Mouse (Mus musculus) midbrain, embryonic 11.5 days (tissue): ENCODE results near the gene Ghrh. TPM values are rescaled to one million over a fixed set of nuclear protein-coding genes. Genes with fewer than 3 reads are reported as not detected.

ENCODE experiments used
- ATAC-seq: fragments of 200-750 bp; cut with Nextera tagmentation; 2 replicates; pipeline ENCODE4 v1.8.0; 2017; ENCODE audit warnings: moderate TSS enrichment, moderate library complexity; ENCODE audit not compliant: low FRiP score
- DNase-seq: peaks from one replicate; pipeline ENCODE4 v3.0.0; 2015; ENCODE audit warnings: low spot score; ENCODE audit errors: missing footprints
- H3K27ac ChIP-seq: fragments of 300-500 bp; sonication (generic); 2 replicates; pipeline ENCODE4 v1.5.1; 2014; ENCODE audit warnings: low read depth, low read length
- H3K27me3 ChIP-seq: fragments of 300-500 bp; sonication (generic); 2 replicates; pipeline ENCODE4 v1.6.1; 2014; ENCODE audit warnings: mild to moderate bottlenecking, low read length, moderate library complexity, mixed read lengths; ENCODE audit not compliant: control insufficient read depth, insufficient read depth
- H3K36me3 ChIP-seq: fragments of 300-500 bp; sonication (generic); 2 replicates; pipeline ENCODE4 v1.6.1; 2014; ENCODE audit warnings: mild to moderate bottlenecking, low read length, moderate library complexity, mixed read lengths; ENCODE audit not compliant: control insufficient read depth, insufficient read depth
- H3K4me1 ChIP-seq: fragments of 300-500 bp; sonication (generic); 2 replicates; pipeline ENCODE4 v1.6.1; 2014; ENCODE audit warnings: low read length; ENCODE audit not compliant: control insufficient read depth, insufficient read depth
- H3K4me2 ChIP-seq: fragments of 300-500 bp; sonication (generic); 2 replicates; pipeline ENCODE4 v1.6.1; 2014; ENCODE audit warnings: mild to moderate bottlenecking, moderate library complexity
- H3K4me3 ChIP-seq: fragments of 300-500 bp; sonication (generic); 2 replicates; pipeline ENCODE4 v1.5.1; 2014; ENCODE audit warnings: low read depth, low read length
- H3K9ac ChIP-seq: fragments of 300-500 bp; sonication (generic); 2 replicates; pipeline ENCODE4 v1.6.1; 2014; ENCODE audit warnings: low read length
- H3K9me3 ChIP-seq: fragments of 300-500 bp; sonication (generic); 2 replicates; pipeline ENCODE4 v1.6.1; 2016; ENCODE audit warnings: low read length; ENCODE audit not compliant: control insufficient read depth
- WGBS: fragments of 180-500 bp; shearing (Covaris S2); extraction: QIAGEN DNeasy Blood & Tissue Kit; methylation state at CpG from one replicate; pipeline ENCODE4 v1.1.7; 2014; 5-methylcytosine and 5-hydroxymethylcytosine counted together
- polyA plus RNA-seq: library from polyadenylated mRNA; unstranded; fragments of >200 nt; fragmentation: Nextera tagmentation; extraction: Ambion mirVana; gene quantifications from 2 replicates; pipeline ENCODE4 v1.2.1, GENCODE M21; 2014

Ghrh gene
- polyA plus RNA-seq, 1 experiment from 2014 or later = 1.6 TPM

GRCm38 (mm10) chr2:157316358-157316933, 30.9 kb downstream of the Ghrh start:
- Histone ChIP-seq H3K9ac (no peak overlapping the region), H3K4me3 (no peak overlapping the region), H3K9me3 (no peaks in the 10 kb centered on the region), H3K27ac (no peak overlapping the region), H3K36me3 (peaks cover 46% of the 10 kb centered on the region), H3K4me2 (no peak overlapping the region), H3K27me3 (no peaks in the 10 kb centered on the region), H3K4me1 (no peaks in the 10 kb centered on the region)
- no peak for DNase-seq
- no peak for ATAC-seq
- WGBS = 89% methylated on average over 14 of the region's 14 CpGs

- Histone ChIP-seq H3K27me3 (no peaks in the 10 kb centered on the region), H3K4me1 (no peaks in the 10 kb centered on the region), H3K36me3 (peaks cover 45% of the 10 kb centered on the region), H3K27ac (no peak overlapping the region), H3K4me3 (no peak overlapping the region), H3K9ac (no peak overlapping the region), H3K4me2 (no peak overlapping the region), H3K9me3 (no peaks in the 10 kb centered on the region)
- ATAC-seq (no peak), DNase-seq (no peak)
- 91% methylated on average over 6 of the region's 6 CpGs for WGBS
Measured at GRCm38 (mm10) chr2:157315486-157315885, 31.8 kb downstream of the Ghrh start.

GRCm38 (mm10) chr2:157314310-157314709, 33.0 kb downstream of the Ghrh start:
- Histone ChIP-seq H3K4me2 (no peak overlapping the region), H3K4me1 (no peaks in the 10 kb centered on the region), H3K4me3 (no peak overlapping the region), H3K27ac (no peak overlapping the region), H3K36me3 (peaks cover 45% of the 10 kb centered on the region), H3K27me3 (no peaks in the 10 kb centered on the region), H3K9ac (no peak overlapping the region), H3K9me3 (no peaks in the 10 kb centered on the region)
- ATAC-seq = no peak
- 87% methylated on average over 7 of the region's 7 CpGs for WGBS
- no peak for DNase-seq

- DNase-seq = no peak
- Histone ChIP-seq H3K9ac (no peak overlapping the region), H3K27me3 (no peaks in the 10 kb centered on the region), H3K9me3 (no peaks in the 10 kb centered on the region), H3K4me2 (no peak overlapping the region), H3K4me1 (no peaks in the 10 kb centered on the region), H3K36me3 (peaks cover 49% of the 10 kb centered on the region), H3K27ac (no peak overlapping the region), H3K4me3 (no peak overlapping the region)
- WGBS = 89% methylated on average over 3 of the region's 3 CpGs
- ATAC-seq = no peak
Measured at GRCm38 (mm10) chr2:157313718-157314117, 33.6 kb downstream of the Ghrh start.

DNA sequence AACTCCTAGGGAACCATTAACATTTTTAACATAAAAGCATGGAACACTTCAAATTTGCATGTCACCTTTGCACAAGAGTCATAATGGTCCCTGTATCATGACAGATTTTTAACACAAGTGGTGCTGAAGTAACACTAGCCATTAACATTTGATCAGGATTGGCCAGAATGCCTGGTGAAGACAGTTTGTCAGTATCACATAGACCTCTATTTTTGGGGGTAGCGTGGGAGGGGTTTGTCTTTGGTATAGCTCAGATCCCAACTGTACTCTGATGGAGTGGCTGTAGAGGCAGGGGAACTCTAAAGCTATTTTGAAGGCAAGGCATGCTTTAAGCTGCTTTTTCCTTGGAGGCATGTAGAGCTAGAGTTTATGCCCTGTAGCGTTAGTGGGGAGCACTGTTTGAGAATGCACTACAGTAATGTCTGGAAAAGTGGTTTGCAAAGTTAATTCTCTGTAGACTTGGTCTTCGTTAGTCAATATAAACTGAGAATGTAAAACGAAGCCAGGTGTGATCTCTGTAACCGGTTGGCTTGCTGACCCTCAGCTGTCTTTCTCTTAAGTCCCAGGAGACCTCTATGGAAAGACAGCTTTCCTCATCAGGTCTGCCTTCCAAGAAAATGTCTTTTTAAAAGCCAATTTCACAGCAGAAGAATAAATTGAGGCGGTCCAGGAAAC, 36.2 kb downstream of the Ghrh start:
- Histone ChIP-seq H3K27ac (no peak overlapping the region), H3K36me3 (peaks cover 33% of the 10 kb centered on the region)

DNA sequence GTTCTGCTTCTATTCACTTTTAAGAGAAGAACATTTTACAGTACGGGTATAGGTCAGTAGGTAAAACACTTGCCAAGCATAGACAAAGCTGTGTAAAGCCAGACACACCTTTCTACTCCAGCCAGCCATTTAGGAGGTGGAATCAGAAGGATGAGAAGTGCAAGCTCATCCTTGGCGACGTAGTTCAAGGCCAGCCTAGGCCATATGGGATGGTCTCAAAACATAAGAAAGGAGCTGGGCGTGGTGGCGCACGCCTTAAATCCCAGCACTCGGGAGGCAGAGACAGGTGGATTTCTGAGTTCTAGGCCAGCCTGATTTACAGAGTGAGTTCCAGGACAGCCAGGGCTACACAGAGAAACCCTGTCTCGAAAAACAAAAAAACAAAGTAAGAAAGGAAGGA, 37.7 kb downstream of the Ghrh start:
- 95% methylated on average over 8 of the region's 8 CpGs for WGBS
- Histone ChIP-seq H3K9ac (no peak overlapping the region), H3K36me3 (peaks cover 24% of the 10 kb centered on the region), H3K4me3 (no peak overlapping the region), H3K4me2 (no peak overlapping the region), H3K9me3 (no peaks in the 10 kb centered on the region), H3K4me1 (no peaks in the 10 kb centered on the region), H3K27ac (no peak overlapping the region), H3K27me3 (no peaks in the 10 kb centered on the region)
- DNase-seq = no peak
- no peak for ATAC-seq

More for the DNA sequence above, 36.2 kb downstream of the Ghrh start:
- Histone ChIP-seq H3K27me3 (no peaks in the 10 kb centered on the region), H3K4me3 (no peak overlapping the region), H3K9ac (no peak overlapping the region), H3K9me3 (no peaks in the 10 kb centered on the region), H3K4me2 (no peak overlapping the region), H3K4me1 (no peaks in the 10 kb centered on the region)
- 96% methylated on average over 6 of the region's 6 CpGs for WGBS
- DNase-seq (no peak), ATAC-seq (no peak)

GRCm38 (mm10) chr2:157308273-157308917, 38.9 kb downstream of the Ghrh start:
- whole genome bisulfite sequencing = 97% methylated on average over 2 of the region's 2 CpGs
- ATAC-seq (no peak), DNase-seq (no peak)
- Histone ChIP-seq H3K4me3 (no peak overlapping the region), H3K9ac (no peak overlapping the region), H3K36me3 (peaks cover 25% of the 10 kb centered on the region), H3K27ac (no peak overlapping the region), H3K27me3 (no peaks in the 10 kb centered on the region), H3K4me1 (no peaks in the 10 kb centered on the region), H3K4me2 (no peak overlapping the region), H3K9me3 (no peaks in the 10 kb centered on the region)

DNA sequence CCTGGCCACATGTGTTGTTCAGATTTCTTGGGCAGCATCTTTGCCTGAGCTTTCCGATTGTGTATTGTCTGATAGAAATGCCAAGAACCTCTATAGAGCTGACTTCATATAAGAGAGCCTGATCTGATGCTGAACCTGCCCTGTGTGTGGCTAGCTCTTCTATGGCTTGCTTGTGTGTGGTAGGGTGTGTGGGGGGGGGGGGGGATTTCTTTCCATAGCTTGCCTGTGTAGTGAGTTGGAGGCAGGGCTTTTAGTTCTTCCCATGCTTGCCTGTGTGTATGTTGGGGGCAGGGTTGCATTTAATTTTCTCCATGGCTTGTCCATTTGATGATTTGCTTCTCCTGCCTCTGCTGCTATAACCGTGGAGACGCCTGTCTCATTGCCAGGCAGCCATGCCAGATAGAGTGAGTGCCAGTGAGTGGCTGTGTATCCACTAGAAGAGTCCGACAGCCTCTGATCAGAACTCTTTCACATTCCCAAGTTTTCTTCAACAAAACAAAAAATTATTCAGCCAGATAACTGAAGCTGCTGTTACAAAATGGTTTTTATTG, 39.5 kb downstream of the Ghrh start:
- Histone ChIP-seq H3K4me1 (no peaks in the 10 kb centered on the region), H3K27ac (no peak overlapping the region), H3K9me3 (no peaks in the 10 kb centered on the region), H3K27me3 (no peaks in the 10 kb centered on the region), H3K4me2 (no peak overlapping the region), H3K9ac (no peak overlapping the region), H3K4me3 (no peak overlapping the region), H3K36me3 (peaks cover 20% of the 10 kb centered on the region)
- DNase-seq (no peak), ATAC-seq (no peak)
- WGBS = 89% methylated on average over 4 of the region's 4 CpGs
